Mouse (Mus musculus): ENCODE results near the gene 1700025G04Rik.

- TF ChIP-seq CTCF (IDR thresholded peaks at IDR 0.05; ENCODE audit: borderline replicate concordance, control insufficient read depth, extremely low read depth, insufficient read depth, low read length, poor library complexity) (no peak), POLR2A (IDR thresholded peaks at IDR 0.05; ENCODE audit: control insufficient read depth, extremely low read depth, insufficient read depth, low read length, poor library complexity) (no peak)
Measured at GRCm38 (mm10) chr1:152048291-152048690, 41.6 kb downstream of the 1700025G04Rik start.

All from thymus, adult 2 months (tissue).